Mouse (Mus musculus) lung, embryonic 16.5 days (tissue): ENCODE measurements around the gene Umod. TPM values are rescaled to one million over a fixed set of nuclear protein-coding genes. Genes with fewer than 3 reads are reported as not detected.

Experiments used
- ATAC-seq: fragments of 200-750 bp; cut with Nextera tagmentation; 2 replicates; pipeline ENCODE4 v1.8.0; 2017; ENCODE audit warnings: low read depth, mild to moderate bottlenecking, moderate library complexity
- H3K27ac ChIP-seq: fragments of 300-500 bp; sonication (generic); 2 replicates; pipeline ENCODE4 v1.5.1; 2014; ENCODE audit warnings: mild to moderate bottlenecking, control low read depth, low read length
- H3K27me3 ChIP-seq: fragments of 300-500 bp; sonication (generic); 2 replicates; pipeline ENCODE4 v1.6.1; 2014; ENCODE audit warnings: low read depth, low read length, mixed read lengths; ENCODE audit not compliant: control insufficient read depth, insufficient read depth
- H3K36me3 ChIP-seq: fragments of 300-500 bp; sonication (generic); 2 replicates; pipeline ENCODE4 v1.6.1; 2014; ENCODE audit warnings: low read length; ENCODE audit not compliant: control insufficient read depth, insufficient read depth
- H3K4me1 ChIP-seq: fragments of 300-500 bp; sonication (generic); replicated peaks from 2 replicates; pipeline ENCODE4 v1.6.1; 2014; ENCODE audit warnings: low read length, mixed read lengths; ENCODE audit not compliant: control insufficient read depth, insufficient read depth
- H3K4me2 ChIP-seq: fragments of 300-500 bp; sonication (generic); 2 replicates; pipeline ENCODE4 v1.6.1; 2014; ENCODE audit warnings: low read depth, low read length, control low read depth
- H3K4me3 ChIP-seq: fragments of 300-500 bp; sonication (generic); 2 replicates; pipeline ENCODE4 v1.5.1; 2014; ENCODE audit warnings: mild to moderate bottlenecking, low read length, control low read depth
- H3K9ac ChIP-seq: fragments of 300-500 bp; sonication (generic); 2 replicates; pipeline ENCODE4 v1.6.1; 2014; ENCODE audit warnings: low read length, control low read depth
- H3K9me3 ChIP-seq: fragments of 300-500 bp; sonication (generic); 2 replicates; pipeline ENCODE4 v1.6.1; 2016; ENCODE audit warnings: low read length; ENCODE audit not compliant: control insufficient read depth
- WGBS: fragments of 180-500 bp; shearing (Covaris S2); extraction: QIAGEN DNeasy Blood & Tissue Kit; methylation state at CpG from one replicate; pipeline ENCODE4 v1.1.7; 2014; 5-methylcytosine and 5-hydroxymethylcytosine counted together
- polyA plus RNA-seq: library from polyadenylated mRNA; unstranded; fragments of >200 nt; fragmentation: Nextera tagmentation; extraction: Ambion mirVana; gene quantifications from 2 replicates; pipeline ENCODE4 v1.2.1, GENCODE M21; 2015

Gene Umod
- polyA plus RNA-seq, 1 experiment from 2014 or later, result not detected

DNA sequence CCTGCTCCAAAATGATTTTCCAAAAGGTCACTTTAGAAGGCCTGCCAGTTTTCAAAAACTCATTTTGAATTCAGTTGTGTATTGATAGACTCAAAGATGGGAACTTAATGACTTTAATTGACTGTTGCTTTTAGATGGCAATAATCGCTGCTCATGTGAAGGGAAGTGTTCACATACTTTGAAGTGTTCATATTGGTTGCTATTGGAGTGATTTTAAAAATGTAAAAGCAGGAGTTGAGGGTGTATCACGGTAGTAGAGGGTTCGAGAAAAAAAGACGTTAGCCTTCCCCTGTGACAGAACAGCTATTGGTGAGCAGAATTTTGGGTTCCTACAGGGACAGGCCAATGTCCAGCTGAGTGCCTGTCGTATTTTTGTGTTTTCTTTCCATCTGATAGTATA lies 40.1 kb upstream of the Umod start, which contains the start of gene Acsm5:
Gene Acsm5, plus strand, starts transcription at position 301 of the 400 bp plus-strand sequence.
- Histone ChIP-seq H3K27me3 (no peaks in the 10 kb centered on the region), H3K27ac (no peak within 1 kb of the TSS), H3K4me2 (no peak within 1 kb of the TSS), H3K9ac (no peak within 1 kb of the TSS), H3K36me3 (no peaks in the 10 kb centered on the region), H3K4me3 (no peak within 1 kb of the TSS), H3K4me1 (no peaks in the 10 kb centered on the region), H3K9me3 (no peaks in the 10 kb centered on the region)
- ATAC-seq, result no peak
- 62% methylated on average over 5 of the region's 5 CpGs for WGBS

DNA sequence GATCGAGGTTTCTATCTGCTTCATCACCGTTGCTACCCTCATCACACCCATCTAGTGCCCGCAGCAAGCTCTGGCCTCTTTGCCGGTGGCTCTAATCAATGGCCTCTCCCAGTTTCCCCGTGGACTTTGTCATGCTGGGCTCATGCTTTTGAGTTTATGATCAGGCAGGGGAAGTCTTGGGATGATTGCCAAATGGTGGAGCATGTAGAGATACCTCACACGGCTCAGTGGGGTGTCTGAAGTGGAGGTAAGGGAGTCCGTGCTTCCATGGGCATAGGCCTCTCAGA lies 37.1 kb upstream of the Umod start:
- WGBS, result 80% methylated on average over 7 of the region's 7 CpGs
- no peaks in the 10 kb centered on the region for H3K4me1 ChIP-seq
- no peak for ATAC-seq
- no peak overlapping the region for H3K4me2 ChIP-seq
- no peaks in the 10 kb centered on the region for H3K36me3 ChIP-seq
- no peak overlapping the region for H3K9ac ChIP-seq
- no peak overlapping the region for H3K27ac ChIP-seq
- H3K4me3 ChIP-seq, result no peak overlapping the region
- no peaks in the 10 kb centered on the region for H3K9me3 ChIP-seq
- no peaks in the 10 kb centered on the region for H3K27me3 ChIP-seq

DNA sequence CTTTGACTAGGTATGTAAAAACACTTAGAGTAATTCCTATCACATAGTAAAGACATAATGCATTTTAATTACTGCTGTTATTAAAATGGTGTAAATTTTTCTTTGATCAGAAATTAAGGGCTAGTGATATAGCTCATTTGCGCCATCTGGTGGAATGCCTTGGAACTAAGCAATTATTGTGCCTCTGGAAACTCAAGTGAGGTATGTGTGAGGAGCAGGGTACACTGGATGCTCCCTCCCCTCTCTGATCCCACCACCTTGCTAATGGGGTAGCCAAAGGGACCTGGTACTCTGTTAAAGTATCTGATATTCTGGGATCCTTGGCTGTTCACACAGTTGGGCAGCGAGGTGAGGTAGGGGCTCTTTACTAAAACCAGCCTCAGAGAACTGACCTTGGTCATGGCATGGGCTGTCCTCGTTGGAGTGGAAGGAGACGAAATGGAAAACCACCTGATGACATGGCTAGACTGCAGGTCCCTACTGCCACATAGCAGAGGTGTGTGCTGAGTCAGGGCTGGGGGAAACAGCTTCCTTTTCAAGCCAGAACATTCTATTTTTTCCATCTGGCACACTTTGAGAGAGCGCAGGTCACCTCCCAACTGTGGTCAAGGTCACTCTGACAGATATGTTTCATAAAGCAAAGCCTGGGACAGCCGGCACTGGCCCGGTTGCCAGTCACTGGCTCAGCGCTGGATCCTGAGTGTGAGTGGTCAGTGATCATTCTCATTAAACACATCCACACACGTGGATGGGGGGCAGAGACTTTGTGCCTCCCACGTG lies 36.6 kb upstream of the Umod start:
- 60% methylated on average over 10 of the region's 10 CpGs for WGBS
- Histone ChIP-seq H3K27ac (no peak overlapping the region), H3K9me3 (no peaks in the 10 kb centered on the region), H3K36me3 (no peaks in the 10 kb centered on the region), H3K4me1 (no peaks in the 10 kb centered on the region), H3K27me3 (no peaks in the 10 kb centered on the region), H3K4me3 (no peak overlapping the region), H3K9ac (no peak overlapping the region), H3K4me2 (no peak overlapping the region)
- ATAC-seq, result no peak

DNA sequence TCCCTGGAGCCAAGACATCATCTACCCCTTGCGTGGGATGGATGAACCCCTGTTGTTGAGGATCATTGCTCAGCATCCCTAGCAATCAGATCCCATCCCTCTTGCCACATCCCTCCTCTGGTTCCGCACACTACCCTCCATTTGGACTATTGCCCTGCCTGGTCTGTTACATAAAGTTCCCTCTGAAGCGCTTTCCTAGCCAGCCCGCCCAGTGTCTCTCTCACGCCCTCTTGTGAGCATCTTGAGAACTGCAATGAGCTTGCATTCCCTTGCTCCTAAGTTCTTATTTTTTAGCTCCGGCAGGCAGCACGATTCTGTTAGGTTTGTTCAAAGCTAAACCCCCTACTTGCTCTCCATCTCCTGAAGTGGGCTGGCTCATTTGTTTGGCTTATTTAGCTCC lies 34.0 kb upstream of the Umod start:
- Histone ChIP-seq H3K9ac (no peak overlapping the region), H3K4me1 (no peaks in the 10 kb centered on the region), H3K36me3 (no peaks in the 10 kb centered on the region), H3K27ac (no peak overlapping the region), H3K4me3 (no peak overlapping the region), H3K9me3 (no peaks in the 10 kb centered on the region), H3K4me2 (no peak overlapping the region), H3K27me3 (no peaks in the 10 kb centered on the region)
- no peak for ATAC-seq
- WGBS, result 26% methylated on average over 7 of the region's 7 CpGs

DNA sequence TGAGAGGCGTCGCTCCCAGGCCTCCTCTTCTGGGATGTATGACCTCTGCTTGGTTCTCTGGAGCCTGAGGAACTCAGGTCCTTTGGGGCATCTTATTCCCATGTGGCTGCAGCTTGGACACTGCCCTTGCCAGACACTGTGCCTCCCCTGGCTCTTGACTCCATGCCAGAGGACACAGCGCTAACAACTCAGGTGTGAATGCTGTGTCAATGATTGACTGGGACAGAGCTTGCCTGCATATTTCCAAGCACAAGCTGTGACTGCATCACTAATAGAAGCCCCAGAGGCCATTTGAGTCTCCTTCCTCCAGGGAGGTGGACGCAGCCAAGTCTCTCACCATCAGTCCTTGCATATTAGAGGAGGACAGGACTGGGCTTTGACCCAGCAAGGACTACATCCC lies 32.1 kb upstream of the Umod start:
- 84% methylated on average over 4 of the region's 4 CpGs for WGBS
- H3K9me3 ChIP-seq, result no peaks in the 10 kb centered on the region
- H3K4me1 ChIP-seq, result no peaks in the 10 kb centered on the region
- H3K36me3 ChIP-seq, result no peaks in the 10 kb centered on the region
- no peaks in the 10 kb centered on the region for H3K27me3 ChIP-seq
- H3K27ac ChIP-seq, result no peak overlapping the region
- no peak overlapping the region for H3K9ac ChIP-seq
- no peak overlapping the region for H3K4me3 ChIP-seq
- no peak overlapping the region for H3K4me2 ChIP-seq
- ATAC-seq, result no peak

DNA sequence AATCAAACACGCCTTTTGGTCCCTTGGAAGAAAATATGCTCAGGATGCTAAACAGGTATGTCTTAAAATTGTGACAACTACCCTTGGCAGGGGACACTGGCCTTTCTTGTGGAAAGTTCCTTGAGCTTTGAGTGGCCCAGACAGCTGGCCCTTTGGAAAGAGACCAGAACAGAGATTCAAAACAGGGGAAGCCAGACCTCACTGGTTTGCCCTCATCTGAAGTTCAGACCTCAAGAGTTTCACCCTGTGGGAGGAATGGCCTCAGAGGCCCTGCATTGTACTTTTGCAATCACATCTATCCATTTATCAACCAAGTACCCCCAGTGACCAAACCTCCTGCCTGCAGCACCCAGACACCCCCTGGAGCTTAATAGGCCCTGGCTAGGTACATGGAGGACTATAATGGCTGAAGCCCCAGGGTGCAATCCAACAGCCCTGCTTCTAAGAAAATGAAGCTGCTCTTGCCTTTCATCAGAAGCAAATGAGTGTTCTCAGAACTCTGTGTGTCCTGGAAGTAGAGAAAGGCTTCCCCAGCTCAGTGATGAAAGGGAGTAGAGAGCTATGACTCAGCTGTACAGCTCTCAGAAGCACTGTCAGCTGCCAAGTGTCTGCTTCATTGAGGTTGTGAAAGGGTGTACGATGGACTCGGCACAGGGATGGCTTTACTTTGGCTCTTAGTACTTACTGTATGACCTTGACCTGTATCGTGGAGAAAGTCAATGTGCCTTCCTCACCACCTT lies 11.1 kb upstream of the Umod start:
- no peak overlapping the region for H3K27ac ChIP-seq
- H3K4me3 ChIP-seq, result no peak overlapping the region
- WGBS, result 76% methylated on average over 4 of the region's 4 CpGs
- no peaks in the 10 kb centered on the region for H3K36me3 ChIP-seq
- no peak for ATAC-seq
- no peaks in the 10 kb centered on the region for H3K9me3 ChIP-seq
- no peak overlapping the region for H3K4me2 ChIP-seq
- no peaks in the 10 kb centered on the region for H3K4me1 ChIP-seq
- no peaks in the 10 kb centered on the region for H3K27me3 ChIP-seq
- no peak overlapping the region for H3K9ac ChIP-seq

DNA sequence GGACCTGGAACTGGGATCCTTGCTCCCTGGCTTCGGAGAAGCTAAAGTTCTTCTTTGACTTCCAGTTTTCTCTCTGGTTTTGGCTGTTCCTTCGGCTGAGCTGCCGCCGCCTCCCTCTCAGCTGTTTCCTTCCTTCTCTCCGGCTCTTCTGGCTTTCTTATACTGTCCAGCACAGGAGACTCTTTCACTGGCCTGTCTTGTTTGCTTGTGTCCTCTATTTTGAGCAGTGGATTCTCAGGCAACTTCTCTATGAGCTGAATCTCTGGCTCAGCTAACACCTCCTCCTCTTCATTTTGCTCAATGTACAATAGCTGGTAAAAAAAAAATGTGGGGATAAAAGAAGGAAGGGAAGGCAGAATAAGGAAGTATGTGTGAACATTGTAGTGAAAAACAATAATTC lies 7.6 kb upstream of the Umod start:
- no peak overlapping the region for H3K27ac ChIP-seq
- no peak overlapping the region for H3K4me2 ChIP-seq
- ATAC-seq, result no peak
- no peak overlapping the region for H3K9ac ChIP-seq
- H3K36me3 ChIP-seq, result no peaks in the 10 kb centered on the region
- H3K9me3 ChIP-seq, result no peaks in the 10 kb centered on the region
- H3K4me3 ChIP-seq, result no peak overlapping the region
- H3K27me3 ChIP-seq, result no peaks in the 10 kb centered on the region
- no peaks in the 10 kb centered on the region for H3K4me1 ChIP-seq
- 81% methylated on average over 5 of the region's 5 CpGs for WGBS

DNA sequence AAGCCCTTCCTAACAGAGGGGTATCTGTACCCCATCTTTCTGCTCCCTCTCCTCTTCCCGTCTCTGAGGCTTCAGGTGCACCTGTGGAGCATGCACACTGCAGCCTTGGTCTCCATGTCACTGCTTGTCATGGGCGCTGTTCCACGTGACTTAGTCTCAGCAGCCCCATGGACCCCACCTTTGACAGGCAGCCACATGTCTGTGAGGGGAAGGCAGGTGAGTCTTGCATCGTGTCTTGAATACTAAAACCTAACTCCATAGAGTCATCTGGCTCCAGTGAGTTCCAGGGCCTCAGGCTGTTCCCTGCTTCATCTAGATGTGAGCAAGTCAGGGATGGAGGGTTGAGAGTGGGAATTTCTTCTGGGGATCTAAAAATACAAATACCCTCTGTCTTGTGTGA lies 5.1 kb upstream of the Umod start:
- Histone ChIP-seq H3K9me3 (no peaks in the 10 kb centered on the region), H3K4me3 (no peak overlapping the region), H3K36me3 (no peaks in the 10 kb centered on the region), H3K4me1 (no peaks in the 10 kb centered on the region), H3K27me3 (no peaks in the 10 kb centered on the region), H3K27ac (no peak overlapping the region), H3K4me2 (no peak overlapping the region), H3K9ac (no peak overlapping the region)
- ATAC-seq, result no peak
- WGBS, result 81% methylated on average over 4 of the region's 4 CpGs

DNA sequence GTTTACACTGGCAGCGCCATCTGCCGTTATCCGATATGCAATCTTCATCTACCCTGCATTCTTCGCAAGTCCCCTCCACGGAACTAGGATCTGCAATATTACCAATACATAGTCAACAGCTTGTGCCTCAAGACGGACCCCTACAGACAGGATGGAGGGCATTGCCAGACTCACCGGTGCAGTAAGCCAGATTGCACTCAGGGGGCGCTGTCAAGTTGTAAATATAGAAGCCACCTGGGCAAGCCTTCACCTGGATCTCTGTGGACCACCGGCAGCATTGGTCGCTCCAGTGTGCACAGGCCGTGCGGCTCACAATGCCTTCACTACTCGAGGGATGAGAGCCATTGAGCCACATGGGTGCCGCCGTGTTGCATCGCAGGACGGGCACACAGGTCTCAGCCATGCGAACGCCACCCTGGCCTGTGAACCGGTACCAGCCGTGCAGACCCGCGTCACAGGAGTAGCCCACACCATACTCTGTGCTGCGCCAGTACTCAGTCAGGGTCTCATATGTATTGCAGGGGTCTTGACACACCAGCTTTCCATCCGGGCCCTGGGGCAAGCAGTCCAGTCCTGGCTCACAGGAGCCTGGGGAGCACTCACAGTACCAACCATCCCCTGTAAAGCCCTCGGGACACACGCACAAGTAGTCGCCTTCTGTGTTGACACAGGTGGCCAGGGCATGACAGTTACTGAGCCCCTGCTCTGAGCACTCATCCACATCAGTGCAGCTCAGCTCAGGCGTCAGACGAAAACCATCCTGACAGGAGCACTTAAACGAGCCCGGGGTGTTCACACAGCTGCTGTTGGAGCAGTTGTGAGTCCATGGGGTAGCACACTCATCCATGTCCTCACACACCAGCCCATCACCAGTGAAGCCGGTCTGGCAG lies 2.3 kb downstream of the Umod start:
- Histone ChIP-seq H3K9me3 (no peaks in the 10 kb centered on the region), H3K4me1 (no peaks in the 10 kb centered on the region), H3K27ac (no peak overlapping the region), H3K36me3 (no peaks in the 10 kb centered on the region), H3K4me2 (no peak overlapping the region), H3K27me3 (no peaks in the 10 kb centered on the region), H3K4me3 (no peak overlapping the region), H3K9ac (no peak overlapping the region)
- 59% methylated on average over 33 of the region's 33 CpGs for WGBS
- no peak for ATAC-seq
